Mouse (Mus musculus): ENCODE measurements at regions not wholly inside any gene's neighbourhood (a gene's known extent, or its start where the extent isn't known, plus 50 kb on each side); places are given as distances from the start of the nearest gene placed in this dataset.

- no peak for ATAC-seq
Observed at GRCm38 (mm10) chr14:114864102-114864501, 227.9 kb upstream of the Gpc5 start.

GRCm38 (mm10) chr14:114869233-114869632, 222.8 kb upstream of the Gpc5 start:
- ATAC-seq: no peak

GRCm38 (mm10) chr14:114875101-114875500, 216.9 kb upstream of the Gpc5 start:
- no peak for ATAC-seq

GRCm38 (mm10) chr14:114876427-114876826, 215.6 kb upstream of the Gpc5 start:
- no peak for ATAC-seq

GRCm38 (mm10) chr14:114877477-114877876, 214.5 kb upstream of the Gpc5 start:
- no peak for ATAC-seq

GRCm38 (mm10) chr14:114880291-114880690, 211.7 kb upstream of the Gpc5 start:
- ATAC-seq: no peak

- ATAC-seq: no peak
Observed at GRCm38 (mm10) chr14:114904109-114904508, 187.9 kb upstream of the Gpc5 start.

GRCm38 (mm10) chr14:114912271-114912670, 179.7 kb upstream of the Gpc5 start:
- ATAC-seq: no peak

- no peak for ATAC-seq
Observed at GRCm38 (mm10) chr14:114913238-114913637, 178.8 kb upstream of the Gpc5 start.

GRCm38 (mm10) chr14:114945744-114946143, 146.3 kb upstream of the Gpc5 start:
- ATAC-seq: no peak

- ATAC-seq: peak; percentile 55
Observed at GRCm38 (mm10) chr14:114946321-114946720, 145.7 kb upstream of the Gpc5 start.

GRCm38 (mm10) chr14:114948341-114949155, 143.5 kb upstream of the Gpc5 start:
- ATAC-seq: peak; percentile 58

- ATAC-seq: no peak
Observed at GRCm38 (mm10) chr14:114949156-114949496, 142.9 kb upstream of the Gpc5 start.

- ATAC-seq: no peak
Observed at GRCm38 (mm10) chr14:114952280-114952679, 139.7 kb upstream of the Gpc5 start.

GRCm38 (mm10) chr14:114953070-114953665, 138.8 kb upstream of the Gpc5 start:
- no peak for ATAC-seq

- no peak for ATAC-seq
Observed at GRCm38 (mm10) chr14:114954287-114954686, 137.7 kb upstream of the Gpc5 start.

GRCm38 (mm10) chr14:114955572-114955971, 136.4 kb upstream of the Gpc5 start:
- no peak for ATAC-seq

- ATAC-seq: no peak
Observed at GRCm38 (mm10) chr14:114960273-114960672, 131.7 kb upstream of the Gpc5 start.

GRCm38 (mm10) chr14:114965941-114966340, 126.1 kb upstream of the Gpc5 start:
- no peak for ATAC-seq

- no peak for ATAC-seq
Observed at GRCm38 (mm10) chr14:114969020-114969419, 123.0 kb upstream of the Gpc5 start.

- no peak for ATAC-seq
Observed at GRCm38 (mm10) chr14:114981120-114981519, 110.9 kb upstream of the Gpc5 start.

GRCm38 (mm10) chr14:115003223-115003622, 88.8 kb upstream of the Gpc5 start:
- ATAC-seq: no peak

GRCm38 (mm10) chr14:115004733-115005405, 87.1 kb upstream of the Gpc5 start:
- no peak for ATAC-seq

- ATAC-seq: no peak
Observed at GRCm38 (mm10) chr14:115010877-115011276, 81.1 kb upstream of the Gpc5 start.
